Mouse (Mus musculus) gastrocnemius, adult 8-10 months (tissue): ENCODE data around the gene Vangl1. TPM values are rescaled to one million over a fixed set of nuclear protein-coding genes. Genes with fewer than 3 reads are reported as not detected.
"Not testable (repeated sequence)": the region's sequence is repeated elsewhere in the genome, so short reads cannot be mapped to it uniquely, and the experiment has no call there.

Experiments used
- DNase-seq, 2 experiments: peaks; one replicate each; pipeline ENCODE4 v3.0.0; 2022; ENCODE audit warnings: low spot score in 2 of 2
- total RNA-seq, 4 experiments: library from RNA; stranded (reverse); gene quantifications; 2 replicates each; pipeline ENCODE4 v1.2.4; 2022

Gene Vangl1
- total RNA-seq, 4 experiments from 2014 or later: 0.70 to 2.0 (median 1.2) TPM

GRCm38 (mm10) chr3:102174118-102174865, 30.2 kb downstream of the Vangl1 start:
- DNase-seq: no peak

GRCm38 (mm10) chr3:102169197-102169905, 35.1 kb downstream of the Vangl1 start:
- peak; percentile 78 for DNase-seq

GRCm38 (mm10) chr3:102167555-102168210, 36.8 kb downstream of the Vangl1 start:
- no peak for DNase-seq

- DNase-seq: no peak
These were observed 37.7 kb downstream of the Vangl1 start for GRCm38 (mm10) chr3:102166794-102167193.

- no peak for DNase-seq
These were observed 38.2 kb downstream of the Vangl1 start for GRCm38 (mm10) chr3:102166287-102166620.

GRCm38 (mm10) chr3:102165536-102166286, 38.8 kb downstream of the Vangl1 start:
- no peak for DNase-seq

- no peak for DNase-seq
These were observed 39.6 kb downstream of the Vangl1 start for GRCm38 (mm10) chr3:102164911-102165310.

- DNase-seq: not testable (repeated sequence)
These were observed 40.6 kb downstream of the Vangl1 start for GRCm38 (mm10) chr3:102163861-102164260.

- DNase-seq: peak in 1 of 2 experiments; percentile 20
These were observed 44.8 kb downstream of the Vangl1 start for GRCm38 (mm10) chr3:102159423-102160325.

GRCm38 (mm10) chr3:102158759-102159422, 45.6 kb downstream of the Vangl1 start:
- no peak for DNase-seq

GRCm38 (mm10) chr3:102157652-102158051, 46.8 kb downstream of the Vangl1 start:
- no peak for DNase-seq

GRCm38 (mm10) chr3:102156737-102157136, 47.8 kb downstream of the Vangl1 start:
- no peak for DNase-seq

- no peak for DNase-seq
These were observed 50.4 kb downstream of the Vangl1 start for GRCm38 (mm10) chr3:102154107-102154506.

GRCm38 (mm10) chr3:102152872-102153271, 51.6 kb downstream of the Vangl1 start:
- no peak for DNase-seq

GRCm38 (mm10) chr3:102152471-102152870, 52.0 kb downstream of the Vangl1 start:
- no peak for DNase-seq

- no peak for DNase-seq
These were observed 52.6 kb downstream of the Vangl1 start for GRCm38 (mm10) chr3:102151850-102152249.

- DNase-seq: no peak
These were observed 54.6 kb downstream of the Vangl1 start for GRCm38 (mm10) chr3:102149941-102150340.

- no peak for DNase-seq
These were observed 57.3 kb downstream of the Vangl1 start for GRCm38 (mm10) chr3:102147189-102147588.

GRCm38 (mm10) chr3:102146428-102146827, 58.1 kb downstream of the Vangl1 start:
- no peak for DNase-seq
